Mouse (Mus musculus): Measurements from ENCODE around the gene Gm6685.
"Not testable (repeated sequence)": the region's sequence is repeated elsewhere in the genome, so short reads cannot be mapped to it uniquely, and the experiment has no call there.

Gene Gm6685

GRCm38 (mm10) chr11:28339224-28340150 lies at the start of gene Gm6685:
TSS of gene Gm6685 (minus strand) at chr11:28339867.
- DNase-seq (ENCODE audit: low spot score in 2 of 2) = not testable (repeated sequence)

GRCm38 (mm10) chr11:28375891-28376290 lies 36.2 kb upstream of the Gm6685 start:
- DNase-seq (ENCODE audit: low spot score in 2 of 2) = no peak

GRCm38 (mm10) chr11:28374636-28375035 lies 35.0 kb upstream of the Gm6685 start:
- no peak for DNase-seq (ENCODE audit: low spot score in 2 of 2)

- not testable (repeated sequence) for DNase-seq (ENCODE audit: low spot score in 2 of 2)
Measured at GRCm38 (mm10) chr11:28371381-28371780, 31.7 kb upstream of the Gm6685 start.

- no peak for DNase-seq (ENCODE audit: low spot score in 2 of 2)
Measured at GRCm38 (mm10) chr11:28365929-28366244, 26.2 kb upstream of the Gm6685 start.

- peak; percentile 69 to 79 for DNase-seq (ENCODE audit: low spot score in 2 of 2)
Measured at GRCm38 (mm10) chr11:28365209-28365928, 25.7 kb upstream of the Gm6685 start.

GRCm38 (mm10) chr11:28343465-28343864 lies 3.8 kb upstream of the Gm6685 start:
- no peak for DNase-seq (ENCODE audit: low spot score in 2 of 2)

- DNase-seq (ENCODE audit: low spot score in 2 of 2) = no peak
Measured at GRCm38 (mm10) chr11:28341887-28342286, 2.2 kb upstream of the Gm6685 start.

- no peak for DNase-seq (ENCODE audit: low spot score in 2 of 2)
Measured at GRCm38 (mm10) chr11:28327878-28328277, 11.8 kb downstream of the Gm6685 start.

GRCm38 (mm10) chr11:28313396-28313795 lies 26.3 kb downstream of the Gm6685 start:
- DNase-seq (ENCODE audit: low spot score in 2 of 2) = no peak

- DNase-seq (ENCODE audit: low spot score in 2 of 2) = no peak
Measured at GRCm38 (mm10) chr11:28307723-28308122, 31.9 kb downstream of the Gm6685 start.

- DNase-seq (ENCODE audit: low spot score in 2 of 2) = no peak
Measured at GRCm38 (mm10) chr11:28290440-28290839, 49.2 kb downstream of the Gm6685 start.
